Comparison of ENCODE assay signal across 14 mouse cellular contexts in the genomic region with DNA sequence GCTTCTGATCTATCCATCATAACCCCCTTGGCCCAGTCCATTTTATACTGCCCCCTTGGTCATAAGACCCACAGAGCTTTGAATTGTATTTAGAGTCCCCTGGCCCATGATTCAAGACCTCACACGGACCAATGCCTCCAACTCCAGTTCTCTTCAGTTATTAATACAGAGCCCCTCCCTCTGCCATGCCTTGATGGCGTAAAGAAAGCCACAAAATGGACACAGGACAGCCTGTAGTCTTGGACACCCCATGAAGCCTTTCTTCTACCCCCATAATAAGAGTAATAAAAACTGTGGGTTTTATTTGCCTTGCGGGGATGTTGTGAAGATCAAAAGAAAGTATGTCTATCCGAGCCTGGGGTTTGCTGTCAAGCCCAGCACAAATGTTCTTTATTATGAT. TPM values are rescaled to one million over a fixed set of nuclear protein-coding genes. Genes with fewer than 3 reads are reported as not detected.
DNase-seq lines count a peak whose midpoint lies in the region; ATAC-seq and TF ChIP-seq lines count a peak whose summit lies in the region.
"Had no signal": no experiment of that assay in that cellular context is flagged by ENCODE, and none has a peak within 500 bp of the region (broad histone marks: within the 10 kb centered on the region; RNA-seq: fewer than 3 reads in every experiment).

No protein-coding gene starts in this region.

- WGBS in hindbrain, embryonic 15.5 days: 72% methylated on average over 4 of the region's 4 CpGs
- 80% methylated on average over 4 of the region's 4 CpGs for WGBS in hindbrain, embryonic 12.5 days
- WGBS in lung, embryonic 14.5 days: 62% methylated on average over 4 of the region's 4 CpGs
- WGBS in intestine, embryonic 16.5 days: 67% methylated on average over 4 of the region's 4 CpGs
- 33% methylated on average over 4 of the region's 4 CpGs for WGBS in neural tube, embryonic 15.5 days

- no peaks in the 10 kb centered on the region for H3K27me3 ChIP-seq in hindbrain, embryonic 15.5 days
- H3K27me3 ChIP-seq in hindbrain, embryonic 12.5 days: no peaks in the 10 kb centered on the region
- H3K27me3 ChIP-seq in lung, embryonic 14.5 days (ENCODE audit: insufficient read depth, low read length): no peaks in the 10 kb centered on the region
- no peaks in the 10 kb centered on the region for H3K27me3 ChIP-seq in intestine, embryonic 16.5 days (replicated peaks; ENCODE audit: control insufficient read depth, insufficient read depth, low read length)
- H3K27me3 ChIP-seq in neural tube, embryonic 15.5 days (replicated peaks): no peaks in the 10 kb centered on the region
- H3K27me3 ChIP-seq: neural tube, embryonic 12.5 days had no signal

- H3K27ac ChIP-seq in hindbrain, embryonic 15.5 days (replicated peaks): peak overlapping the region; percentile 6; the same call in 1 of the 2 replicates
- H3K27ac ChIP-seq in hindbrain, embryonic 12.5 days: no peak overlapping the region
- peak overlapping the region; percentile 87; the same call in 1 of the 2 replicates for H3K27ac ChIP-seq in lung, embryonic 14.5 days (ENCODE audit: low read depth)
- H3K27ac ChIP-seq in intestine, embryonic 16.5 days (ENCODE audit: low read length): peak overlapping the region; percentile 81
- H3K27ac ChIP-seq in neural tube, embryonic 15.5 days (replicated peaks): peak overlapping the region; percentile 33; the same call in 1 of the 2 replicates
- H3K27ac ChIP-seq: forebrain, embryonic 10.5 days; neural tube, embryonic 12.5 days had no signal

- no peaks in the 10 kb centered on the region for H3K36me3 ChIP-seq in hindbrain, embryonic 15.5 days
- no peaks in the 10 kb centered on the region for H3K36me3 ChIP-seq in hindbrain, embryonic 12.5 days
- no peaks in the 10 kb centered on the region for H3K36me3 ChIP-seq in lung, embryonic 14.5 days (ENCODE audit: insufficient read depth)
- no peaks in the 10 kb centered on the region for H3K36me3 ChIP-seq in intestine, embryonic 16.5 days (ENCODE audit: control insufficient read depth, insufficient read depth, low read length)
- no peaks in the 10 kb centered on the region for H3K36me3 ChIP-seq in neural tube, embryonic 15.5 days
- H3K36me3 ChIP-seq: forebrain, embryonic 10.5 days; neural tube, embryonic 12.5 days had no signal

- H3K9me3 ChIP-seq in hindbrain, embryonic 15.5 days: no peaks in the 10 kb centered on the region
- no peaks in the 10 kb centered on the region for H3K9me3 ChIP-seq in hindbrain, embryonic 12.5 days (replicated peaks)
- no peaks in the 10 kb centered on the region for H3K9me3 ChIP-seq in lung, embryonic 14.5 days (ENCODE audit: low read depth, low read length)
- H3K9me3 ChIP-seq in intestine, embryonic 16.5 days (ENCODE audit: control insufficient read depth, low read length): no peaks in the 10 kb centered on the region
- no peaks in the 10 kb centered on the region for H3K9me3 ChIP-seq in neural tube, embryonic 15.5 days (replicated peaks)
- H3K9me3 ChIP-seq: forebrain, embryonic 10.5 days; neural tube, embryonic 12.5 days had no signal

- H3K4me2 ChIP-seq in hindbrain, embryonic 15.5 days: no peak overlapping the region
- no peak overlapping the region for H3K4me2 ChIP-seq in hindbrain, embryonic 12.5 days (replicated peaks)
- no peak overlapping the region for H3K4me2 ChIP-seq in lung, embryonic 14.5 days
- no peak overlapping the region for H3K4me2 ChIP-seq in intestine, embryonic 16.5 days (ENCODE audit: low read depth, low read length)
- no peak overlapping the region for H3K4me2 ChIP-seq in neural tube, embryonic 15.5 days
- H3K4me2 ChIP-seq: neural tube, embryonic 12.5 days had no signal

- no peak for ATAC-seq in hindbrain, embryonic 15.5 days (ENCODE audit: low FRiP score, low read depth)
- ATAC-seq in hindbrain, embryonic 12.5 days (ENCODE audit: low FRiP score): no peak
- no peak for ATAC-seq in lung, embryonic 14.5 days (ENCODE audit: insufficient read depth)
- ATAC-seq in intestine, embryonic 16.5 days: no peak
- ATAC-seq in neural tube, embryonic 15.5 days (ENCODE audit: low FRiP score): no peak
- ATAC-seq: hindbrain, embryonic 16.5 days had no signal

- no peak overlapping the region for H3K4me3 ChIP-seq in hindbrain, embryonic 15.5 days
- no peak overlapping the region for H3K4me3 ChIP-seq in hindbrain, embryonic 12.5 days
- no peak overlapping the region for H3K4me3 ChIP-seq in lung, embryonic 14.5 days (ENCODE audit: low read depth, low read length)
- no peak overlapping the region for H3K4me3 ChIP-seq in intestine, embryonic 16.5 days (ENCODE audit: low read length)
- H3K4me3 ChIP-seq in neural tube, embryonic 15.5 days (replicated peaks): no peak overlapping the region
- H3K4me3 ChIP-seq: forebrain, embryonic 10.5 days; neural tube, embryonic 12.5 days had no signal

- no peak for TF ChIP-seq CTCF in lung, embryonic 14.5 days (IDR thresholded peaks at IDR 0.05; ENCODE audit: low read depth)

- 0 out of 2 replicates have a peak, but pooled peaks cover 8% of the 10 kb centered on the region for H3K4me1 ChIP-seq in hindbrain, embryonic 15.5 days (replicated peaks)
- H3K4me1 ChIP-seq in hindbrain, embryonic 12.5 days: 0 out of 2 replicates have a peak, but pooled peaks cover 3% of the 10 kb centered on the region
- peaks cover 8% of the 10 kb centered on the region for H3K4me1 ChIP-seq in lung, embryonic 14.5 days (ENCODE audit: insufficient read depth)
- H3K4me1 ChIP-seq in intestine, embryonic 16.5 days (ENCODE audit: control insufficient read depth, insufficient read depth, low read length): peaks cover 10% of the 10 kb centered on the region
- H3K4me1 ChIP-seq in neural tube, embryonic 15.5 days: 0 out of 2 replicates have a peak, but pooled peaks cover 10% of the 10 kb centered on the region
- H3K4me1 ChIP-seq: neural tube, embryonic 12.5 days had no signal

- no peak for DNase-seq in lung, embryonic 14.5 days
- DNase-seq in lung, postnatal 25 days (ENCODE audit: low spot score): no peak
- no peak for DNase-seq in urinary bladder, adult 2 months (ENCODE audit: low spot score)
- DNase-seq: cerebellum, postnatal 14 days; midbrain, embryonic 14.5 days; retina, postnatal 1 day; thymus, adult 2 months had no signal

- no peak overlapping the region for H3K9ac ChIP-seq in hindbrain, embryonic 15.5 days
- H3K9ac ChIP-seq in hindbrain, embryonic 12.5 days: no peak overlapping the region
- no peak overlapping the region for H3K9ac ChIP-seq in lung, embryonic 14.5 days
- no peak overlapping the region for H3K9ac ChIP-seq in intestine, embryonic 16.5 days (ENCODE audit: low read depth, low read length)
- no peak overlapping the region for H3K9ac ChIP-seq in neural tube, embryonic 15.5 days (replicated peaks)
- H3K9ac ChIP-seq: neural tube, embryonic 12.5 days had no signal

RNA-seq across cellular contexts. Expression of a gene that starts 33.4 kb away (rescaled TPM):
- polyA plus RNA-seq in hindbrain, embryonic 15.5 days (2015; fragmentation: Nextera tagmentation; extraction: Ambion mirVana): 71.9 and 80.2 TPM in 2 replicates
- polyA plus RNA-seq in hindbrain, embryonic 12.5 days (2016; fragmentation: Nextera tagmentation; extraction: Ambion mirVana): 55.7 and 57.8 TPM in 2 replicates
- 57.9 and 58.4 TPM in 2 replicates for polyA plus RNA-seq in lung, embryonic 14.5 days (2014; fragmentation: Nextera tagmentation; extraction: Ambion mirVana)
- polyA plus RNA-seq in intestine, embryonic 16.5 days (2015; fragmentation: Nextera tagmentation; extraction: Ambion mirVana): 45.5 and 48.7 TPM in 2 replicates
- 74.3 and 76.6 TPM in 2 replicates for polyA plus RNA-seq in neural tube, embryonic 15.5 days (2015; fragmentation: Nextera tagmentation; extraction: Ambion mirVana)
- 60.3 and 72.1 TPM in 2 replicates for polyA plus RNA-seq in urinary bladder, adult 2 months (2012; rRNA removed)
